Mouse (Mus musculus): ENCODE measurements around the gene Slc35f4. TPM values are rescaled to one million over a fixed set of nuclear protein-coding genes. Genes with fewer than 3 reads are reported as not detected.
"Not testable (repeated sequence)": the region's sequence is repeated elsewhere in the genome, so short reads cannot be mapped to it uniquely, and the experiment has no call there.

Gene Slc35f4
- polyA plus RNA-seq, 1 experiment = 0.09 TPM

- 30% methylated on average over 3 of the region's 3 CpGs for WGBS
- DNase-seq (ENCODE audit: low read depth, low spot score) = no peak
These were observed 235.7 kb downstream of the Slc35f4 start for GRCm38 (mm10) chr14:49290029-49290745.

GRCm38 (mm10) chr14:49283784-49284655 lies 241.8 kb downstream of the Slc35f4 start:
- DNase-seq (ENCODE audit: low read depth, low spot score) = no peak

GRCm38 (mm10) chr14:49278880-49279279 lies 247.0 kb downstream of the Slc35f4 start:
- no peak for DNase-seq (ENCODE audit: low read depth, low spot score)
- 28% methylated on average over 6 of the region's 6 CpGs for WGBS

More at GRCm38 (mm10) chr14:49283784-49284655, 241.8 kb downstream of the Slc35f4 start:
- WGBS = 62% methylated on average over 7 of the region's 7 CpGs

GRCm38 (mm10) chr14:49278479-49278878 lies 247.4 kb downstream of the Slc35f4 start:
- 51% methylated on average over 9 of the region's 9 CpGs for WGBS
- not testable (repeated sequence) for DNase-seq (ENCODE audit: low read depth, low spot score)

- DNase-seq (ENCODE audit: low read depth, low spot score) = no peak
- 37% methylated on average over 3 of the region's 3 CpGs for WGBS
These were observed 248.2 kb downstream of the Slc35f4 start for GRCm38 (mm10) chr14:49277642-49278041.

GRCm38 (mm10) chr14:49275376-49275775 lies 250.5 kb downstream of the Slc35f4 start:
- no peak for DNase-seq (ENCODE audit: low read depth, low spot score)
- 33% methylated on average over 2 of the region's 2 CpGs for WGBS

GRCm38 (mm10) chr14:49265286-49266002 lies 260.4 kb downstream of the Slc35f4 start:
- no peak for DNase-seq (ENCODE audit: low read depth, low spot score)
- WGBS = 66% methylated on average over 5 of the region's 5 CpGs
